Mouse (Mus musculus) bone marrow macrophage, adult 2 months (primary cell): ENCODE results near the gene Kbtbd4. TPM values are rescaled to one million over a fixed set of nuclear protein-coding genes. Genes with fewer than 3 reads are reported as not detected.

ENCODE experiments used
- H3K27ac ChIP-seq: 2 replicates; pipeline ENCODE4 v1.5.1; 2012; ENCODE audit warnings: low read depth, low read length; ENCODE audit not compliant: insufficient read depth
- H3K4me1 ChIP-seq: 2 replicates; pipeline ENCODE4 v1.6.1; 2012; ENCODE audit warnings: low read length; ENCODE audit not compliant: control insufficient read depth, insufficient read depth
- H3K4me3 ChIP-seq: 2 replicates; pipeline ENCODE4 v1.5.1; 2012; ENCODE audit warnings: mild to moderate bottlenecking, low read length, moderate library complexity; ENCODE audit not compliant: insufficient read depth
- CTCF ChIP-seq: IDR thresholded peaks from 2 replicates; pipeline ENCODE4 v1.5.1; 2012; ENCODE audit warnings: low read depth, mild to moderate bottlenecking, low read length, moderate library complexity
- POLR2A ChIP-seq: IDR thresholded peaks from 2 replicates; pipeline ENCODE4 v1.6.1; 2012; ENCODE audit warnings: mild to moderate bottlenecking, low read depth, low read length, borderline replicate concordance
- polyA plus RNA-seq: library from polyadenylated mRNA; stranded (reverse); fragments of >200 nt; gene quantifications from 2 replicates; pipeline ENCODE4 v1.2.4, GENCODE M21; 2012; ENCODE audit not compliant: missing spikeins, insufficient read depth, insufficient read length

The Kbtbd4 gene
- polyA plus RNA-seq, 1 experiment, result 24.8 TPM

GRCm38 (mm10) chr2:90921178-90921577, 16.6 kb downstream of the Kbtbd4 start:
- no peak for TF ChIP-seq CTCF
- TF ChIP-seq POLR2A, result no peak
- no peak overlapping the region for H3K4me3 ChIP-seq
- peaks cover 24% of the 10 kb centered on the region for H3K4me1 ChIP-seq
- no peak overlapping the region for H3K27ac ChIP-seq

GRCm38 (mm10) chr2:90922636-90923035, 18.1 kb downstream of the Kbtbd4 start:
- H3K4me1 ChIP-seq, result peaks cover 22% of the 10 kb centered on the region
- TF ChIP-seq CTCF (no peak), POLR2A (no peak)
- H3K4me3 ChIP-seq, result no peak overlapping the region
- H3K27ac ChIP-seq, result no peak overlapping the region

GRCm38 (mm10) chr2:90928566-90928965, 24.0 kb downstream of the Kbtbd4 start:
- TF ChIP-seq POLR2A (no peak), CTCF (no peak)
- Histone ChIP-seq H3K27ac (no peak overlapping the region), H3K4me1 (0 out of 2 replicates have a peak, but pooled peaks cover 5% of the 10 kb centered on the region)

GRCm38 (mm10) chr2:90931829-90932228, 27.3 kb downstream of the Kbtbd4 start:
- Histone ChIP-seq H3K4me3 (no peak overlapping the region), H3K4me1 (0 out of 2 replicates have a peak, but pooled peaks cover 5% of the 10 kb centered on the region), H3K27ac (no peak overlapping the region)
- TF ChIP-seq CTCF, result no peak
- no peak for TF ChIP-seq POLR2A

More at GRCm38 (mm10) chr2:90928566-90928965, 24.0 kb downstream of the Kbtbd4 start:
- no peak overlapping the region for H3K4me3 ChIP-seq

- H3K4me3 ChIP-seq, result no peak overlapping the region
- no peak for TF ChIP-seq CTCF
- no peak for TF ChIP-seq POLR2A
- H3K4me1 ChIP-seq, result 0 out of 2 replicates have a peak, but pooled peaks cover 5% of the 10 kb centered on the region
- H3K27ac ChIP-seq, result no peak overlapping the region
Observed at GRCm38 (mm10) chr2:90932273-90932672, 27.7 kb downstream of the Kbtbd4 start.

GRCm38 (mm10) chr2:90938362-90938761, 33.8 kb downstream of the Kbtbd4 start:
- Histone ChIP-seq H3K4me1 (peaks cover 13% of the 10 kb centered on the region), H3K4me3 (no peak overlapping the region), H3K27ac (no peak overlapping the region)
- TF ChIP-seq POLR2A (no peak), CTCF (no peak)

- Histone ChIP-seq H3K4me3 (peak overlapping the region; percentile 71), H3K27ac (peak overlapping the region; percentile 37), H3K4me1 (peaks cover 15% of the 10 kb centered on the region)
- no peak for TF ChIP-seq CTCF
- TF ChIP-seq POLR2A, result no peak
Observed at GRCm38 (mm10) chr2:90939750-90940149, 35.2 kb downstream of the Kbtbd4 start.

- peak within 1 kb of the TSS; percentile 71 for H3K4me3 ChIP-seq
- TF ChIP-seq CTCF, result peak; percentile 71; the same call in 1 of the 2 replicates
- TF ChIP-seq POLR2A, result no peak
- H3K27ac ChIP-seq, result peak within 1 kb of the TSS; percentile 86
- peaks cover 15% of the 10 kb centered on the region for H3K4me1 ChIP-seq
Observed at GRCm38 (mm10) chr2:90940233-90941229, 36.0 kb downstream of the Kbtbd4 start, which contains the start of gene Celf1. Gene Celf1, plus strand, starts transcription at chr2:90940382.

- Histone ChIP-seq H3K27ac (no peak overlapping the region), H3K4me1 (peaks cover 16% of the 10 kb centered on the region), H3K4me3 (peak overlapping the region; percentile 71)
- TF ChIP-seq POLR2A, result no peak
- no peak for TF ChIP-seq CTCF
Observed at GRCm38 (mm10) chr2:90941744-90942143, 37.2 kb downstream of the Kbtbd4 start.

- TF ChIP-seq CTCF, result no peak
- TF ChIP-seq POLR2A, result no peak
- peaks cover 19% of the 10 kb centered on the region for H3K4me1 ChIP-seq
- no peak overlapping the region for H3K27ac ChIP-seq
- no peak overlapping the region for H3K4me3 ChIP-seq
Observed at GRCm38 (mm10) chr2:90950149-90950548, 45.6 kb downstream of the Kbtbd4 start.

- TF ChIP-seq CTCF (no peak), POLR2A (no peak)
- Histone ChIP-seq H3K4me3 (no peak overlapping the region), H3K4me1 (peaks cover 22% of the 10 kb centered on the region), H3K27ac (no peak overlapping the region)
Observed at GRCm38 (mm10) chr2:90950582-90951194, 46.1 kb downstream of the Kbtbd4 start.
